Comparison of ENCODE assay signal across 21 mouse cellular contexts in the genomic region with DNA sequence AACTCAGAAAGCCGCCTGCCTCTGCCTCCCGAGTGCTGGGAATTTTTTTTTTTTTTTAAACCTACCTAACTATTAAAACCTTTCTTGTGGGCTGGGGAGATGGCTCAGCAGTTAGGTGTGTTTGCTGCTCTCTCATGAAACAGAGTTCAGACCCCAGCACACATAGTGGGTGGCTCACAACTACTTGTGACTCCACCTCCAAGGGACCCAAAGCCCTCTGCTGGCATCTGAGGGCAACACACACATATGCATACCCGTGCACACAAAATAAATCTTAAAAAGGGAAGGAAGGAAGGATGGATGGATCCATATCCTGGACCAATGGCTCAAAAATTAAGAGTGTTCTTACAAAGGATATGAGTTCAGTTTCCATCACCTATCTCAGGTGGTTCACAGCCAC. TPM values are rescaled to one million over a fixed set of nuclear protein-coding genes. Genes with fewer than 3 reads are reported as not detected.
DNase-seq lines count a peak whose midpoint lies in the region; ATAC-seq and TF ChIP-seq lines count a peak whose summit lies in the region.
"Had no signal": no experiment of that assay in that cellular context is flagged by ENCODE, and none has a peak within 500 bp of the region (broad histone marks: within the 10 kb centered on the region; RNA-seq: fewer than 3 reads in every experiment).

No protein-coding gene starts in this region.

- no peak overlapping the region for H3K27ac ChIP-seq in hindbrain, postnatal 0 days
- no peak overlapping the region for H3K27ac ChIP-seq in hindbrain, embryonic 12.5 days
- H3K27ac ChIP-seq in lung, embryonic 14.5 days (ENCODE audit: low read depth), result no peak overlapping the region
- no peak overlapping the region for H3K27ac ChIP-seq in small intestine, adult 2 months (ENCODE audit: insufficient read depth, low read depth, low read length)
- no peak overlapping the region for H3K27ac ChIP-seq in left cerebral cortex, adult 2 months
- H3K27ac ChIP-seq: forebrain, embryonic 15.5 days; hindbrain, embryonic 10.5 days; limb, embryonic 13.5 days; lung, embryonic 15.5 days; midbrain, embryonic 13.5 days; neural tube, embryonic 15.5 days; stomach, postnatal 0 days had no signal

- ATAC-seq in hindbrain, postnatal 0 days, result no peak
- no peak for ATAC-seq in hindbrain, embryonic 12.5 days (ENCODE audit: low FRiP score)
- no peak for ATAC-seq in lung, embryonic 14.5 days (ENCODE audit: insufficient read depth)
- ATAC-seq: forebrain, embryonic 15.5 days; midbrain, embryonic 13.5 days had no signal

- no peak for DNase-seq in hindbrain, postnatal 0 days (ENCODE audit: low spot score)
- DNase-seq in lung, embryonic 14.5 days, result no peak
- DNase-seq in lung, adult 18-20 months, result no peak
- peak; percentile 61 for DNase-seq in ES-CJ7 (ENCODE audit: low read depth, low spot score)
- DNase-seq in right cerebral cortex, postnatal 14 days, result no peak
- no peak for DNase-seq in left cerebral cortex, adult 2 months (ENCODE audit: extremely low spot score in 1 of 2, low spot score in 2 of 2)
- DNase-seq: adrenal gland, postnatal 10 days; cerebellum, postnatal 14 days; gastrocnemius, postnatal 36 days; kidney, postnatal 4 days; right cerebral cortex, postnatal 25 days had no signal

- TF ChIP-seq POLR2A in small intestine, adult 2 months (IDR thresholded peaks at IDR 0.05; ENCODE audit: low read depth, low read length), result no peak

- no peak overlapping the region for H3K9ac ChIP-seq in hindbrain, postnatal 0 days (replicated peaks; ENCODE audit: low read length)
- H3K9ac ChIP-seq in hindbrain, embryonic 12.5 days, result no peak overlapping the region
- no peak overlapping the region for H3K9ac ChIP-seq in lung, embryonic 14.5 days
- H3K9ac ChIP-seq: forebrain, embryonic 15.5 days; limb, embryonic 13.5 days; lung, embryonic 15.5 days; midbrain, embryonic 13.5 days; neural tube, embryonic 15.5 days had no signal

- H3K4me2 ChIP-seq in hindbrain, postnatal 0 days (ENCODE audit: low read depth, low read length), result no peak overlapping the region
- H3K4me2 ChIP-seq in hindbrain, embryonic 12.5 days (replicated peaks), result no peak overlapping the region
- H3K4me2 ChIP-seq in lung, embryonic 14.5 days, result no peak overlapping the region
- H3K4me2 ChIP-seq: forebrain, embryonic 15.5 days; limb, embryonic 13.5 days; lung, embryonic 15.5 days; midbrain, embryonic 13.5 days; neural tube, embryonic 15.5 days had no signal

- H3K4me3 ChIP-seq in hindbrain, postnatal 0 days (ENCODE audit: low read length), result no peak overlapping the region
- no peak overlapping the region for H3K4me3 ChIP-seq in hindbrain, embryonic 12.5 days
- H3K4me3 ChIP-seq in lung, embryonic 14.5 days (ENCODE audit: low read depth, low read length), result no peak overlapping the region
- H3K4me3 ChIP-seq in small intestine, adult 2 months (ENCODE audit: low read depth, low read length), result no peak overlapping the region
- no peak overlapping the region for H3K4me3 ChIP-seq in left cerebral cortex, adult 2 months
- H3K4me3 ChIP-seq: forebrain, embryonic 15.5 days; hindbrain, embryonic 10.5 days; limb, embryonic 13.5 days; lung, embryonic 15.5 days; midbrain, embryonic 13.5 days; neural tube, embryonic 15.5 days had no signal

- peaks cover 10% of the 10 kb centered on the region; the same call in 1 of the 2 replicates for H3K4me1 ChIP-seq in hindbrain, postnatal 0 days (ENCODE audit: insufficient read depth, low read length)
- peaks cover 20% of the 10 kb centered on the region for H3K4me1 ChIP-seq in hindbrain, embryonic 12.5 days
- no peaks in the 10 kb centered on the region; the same call in 1 of the 2 replicates for H3K4me1 ChIP-seq in lung, embryonic 14.5 days (ENCODE audit: insufficient read depth)
- peaks cover 5% of the 10 kb centered on the region; the same call in 1 of the 2 replicates for H3K4me1 ChIP-seq in small intestine, adult 2 months (ENCODE audit: control insufficient read depth, insufficient read depth, insufficient read length, low read length)

- TF ChIP-seq CTCF in hindbrain, postnatal 0 days (IDR thresholded peaks at IDR 0.05; ENCODE audit: low read depth), result 0 out of 2 replicates have a peak, but pooled peaks have one; percentile 3
- TF ChIP-seq CTCF in lung, embryonic 14.5 days (IDR thresholded peaks at IDR 0.05; ENCODE audit: low read depth), result peak; percentile 27; the same call in 1 of the 2 replicates
- 0 out of 2 replicates have a peak, but pooled peaks have one; percentile 23 for TF ChIP-seq CTCF in small intestine, adult 2 months (IDR thresholded peaks at IDR 0.05; ENCODE audit: extremely low read depth, insufficient read length, insufficient replicate concordance, low read depth, low read length)
- TF ChIP-seq CTCF in left cerebral cortex, adult 2 months (IDR thresholded peaks at IDR 0.05), result no peak; the same call in 1 of the 2 replicates

- H3K27me3 ChIP-seq in hindbrain, postnatal 0 days (ENCODE audit: insufficient read depth, low read length), result no peaks in the 10 kb centered on the region
- H3K27me3 ChIP-seq in hindbrain, embryonic 12.5 days, result no peaks in the 10 kb centered on the region
- H3K27me3 ChIP-seq in lung, embryonic 14.5 days (ENCODE audit: insufficient read depth, low read length), result no peaks in the 10 kb centered on the region
- no peaks in the 10 kb centered on the region for H3K27me3 ChIP-seq in small intestine, adult 2 months (ENCODE audit: control insufficient read depth, insufficient read depth, low read length)
- H3K27me3 ChIP-seq: forebrain, embryonic 15.5 days; limb, embryonic 13.5 days; lung, embryonic 15.5 days; midbrain, embryonic 13.5 days; neural tube, embryonic 15.5 days had no signal

- no peaks in the 10 kb centered on the region for H3K9me3 ChIP-seq in hindbrain, postnatal 0 days (ENCODE audit: low read length)
- H3K9me3 ChIP-seq in hindbrain, embryonic 12.5 days (replicated peaks), result no peaks in the 10 kb centered on the region
- H3K9me3 ChIP-seq in lung, embryonic 14.5 days (ENCODE audit: low read depth, low read length), result no peaks in the 10 kb centered on the region
- H3K9me3 ChIP-seq: forebrain, embryonic 15.5 days; hindbrain, embryonic 10.5 days; limb, embryonic 13.5 days; lung, embryonic 15.5 days; midbrain, embryonic 13.5 days; neural tube, embryonic 15.5 days had no signal

- intact Hi-C loops in left cerebral cortex, adult 2 months (cut with DNase I), result no loop called here

- H3K36me3 ChIP-seq in hindbrain, postnatal 0 days (ENCODE audit: insufficient read depth, low read length), result no peaks in the 10 kb centered on the region
- H3K36me3 ChIP-seq in hindbrain, embryonic 12.5 days, result peaks cover 24% of the 10 kb centered on the region
- H3K36me3 ChIP-seq in lung, embryonic 14.5 days (ENCODE audit: insufficient read depth), result no peaks in the 10 kb centered on the region; the same call in 1 of the 2 replicates
- H3K36me3 ChIP-seq in small intestine, adult 2 months (ENCODE audit: control insufficient read depth, insufficient read depth, low read length), result peaks cover 5% of the 10 kb centered on the region
- H3K36me3 ChIP-seq: forebrain, embryonic 15.5 days had no signal

- WGBS in hindbrain, postnatal 0 days, result 93% methylated on average over 3 of the region's 3 CpGs
- 91% methylated on average over 3 of the region's 3 CpGs for WGBS in hindbrain, embryonic 12.5 days
- 85% methylated on average over 3 of the region's 3 CpGs for WGBS in lung, embryonic 14.5 days
- WGBS in small intestine, adult 2 months, result 85% methylated on average over 3 of the region's 3 CpGs

RNA-seq across cellular contexts. Expression of a gene that starts 3.1 kb away (rescaled TPM):
- total RNA-seq in hindbrain, postnatal 0 days (2014; rRNA removed), result 15.6 and 18.9 TPM in 2 replicates
- polyA plus RNA-seq in hindbrain, postnatal 0 days (2015; fragmentation: Nextera tagmentation; extraction: Ambion mirVana), result 25.3 and 29.5 TPM in 2 replicates
- polyA plus RNA-seq in hindbrain, embryonic 12.5 days (2016; fragmentation: Nextera tagmentation; extraction: Ambion mirVana), result 37.8 and 39.6 TPM in 2 replicates
- polyA plus RNA-seq in lung, embryonic 14.5 days (2014; fragmentation: Nextera tagmentation; extraction: Ambion mirVana), result 31.3 and 31.4 TPM in 2 replicates
- polyA plus RNA-seq in small intestine, adult 2 months (2012; rRNA removed), result 5.2 and 18.2 TPM in 2 replicates
- total RNA-seq in left cerebral cortex, adult 2 months (2021), result 10 to 100 TPM; 24.2 to 24.8 TPM

RNA-seq across cellular contexts. Expression of a gene that starts 3.2 kb away (rescaled TPM):
- total RNA-seq in hindbrain, postnatal 0 days (2014; rRNA removed), result 11.0 and 13.8 TPM in 2 replicates
- polyA plus RNA-seq in hindbrain, postnatal 0 days (2015; fragmentation: Nextera tagmentation; extraction: Ambion mirVana), result 13.6 and 14.9 TPM in 2 replicates
- polyA plus RNA-seq in hindbrain, embryonic 12.5 days (2016; fragmentation: Nextera tagmentation; extraction: Ambion mirVana), result 18.2 and 18.9 TPM in 2 replicates
- polyA plus RNA-seq in lung, embryonic 14.5 days (2014; fragmentation: Nextera tagmentation; extraction: Ambion mirVana), result 18.8 and 20.3 TPM in 2 replicates
- polyA plus RNA-seq in small intestine, adult 2 months (2012; rRNA removed), result 5.6 and 10.7 TPM in 2 replicates
- total RNA-seq in left cerebral cortex, adult 2 months (2021), result 10 to 100 TPM; 10.2 to 11.2 TPM

RNA-seq across cellular contexts. Expression of a gene that starts 24.3 kb away (rescaled TPM):
- 0.26 TPM in 1 of 2 replicates, not detected in the other for total RNA-seq in hindbrain, postnatal 0 days (2014; rRNA removed)
- polyA plus RNA-seq in hindbrain, postnatal 0 days (2015; fragmentation: Nextera tagmentation; extraction: Ambion mirVana), result 0.97 and 1.1 TPM in 2 replicates
- polyA plus RNA-seq in hindbrain, embryonic 12.5 days (2016; fragmentation: Nextera tagmentation; extraction: Ambion mirVana), result 0.43 and 1.2 TPM in 2 replicates
- polyA plus RNA-seq in lung, embryonic 14.5 days (2014; fragmentation: Nextera tagmentation; extraction: Ambion mirVana), result 1.8 TPM in 2 replicates
- 2.7 and 3.6 TPM in 2 replicates for polyA plus RNA-seq in small intestine, adult 2 months (2012; rRNA removed)
- under 1 TPM; 0.56 to 0.79 TPM for total RNA-seq in left cerebral cortex, adult 2 months (2021)

RNA-seq across cellular contexts. Expression of a gene that starts 28.8 kb away (rescaled TPM):
- 1.1 and 3.0 TPM in 2 replicates for total RNA-seq in hindbrain, postnatal 0 days (2014; rRNA removed)
- 0.25 and 0.35 TPM in 2 replicates for polyA plus RNA-seq in hindbrain, postnatal 0 days (2015; fragmentation: Nextera tagmentation; extraction: Ambion mirVana)
- polyA plus RNA-seq in hindbrain, embryonic 12.5 days (2016; fragmentation: Nextera tagmentation; extraction: Ambion mirVana), result 4.3 and 26.2 TPM in 2 replicates
- 0.05 and 0.17 TPM in 2 replicates for polyA plus RNA-seq in lung, embryonic 14.5 days (2014; fragmentation: Nextera tagmentation; extraction: Ambion mirVana)
- 0.01 and 0.06 TPM in 2 replicates for polyA plus RNA-seq in small intestine, adult 2 months (2012; rRNA removed)
- 1 to 10 TPM; 4.7 to 6.0 TPM for total RNA-seq in left cerebral cortex, adult 2 months (2021)
- total RNA-seq: megakaryocyte progenitor cell, adult 5-6 weeks had no signal
